Mouse (Mus musculus): Measurements from ENCODE around the gene Nsd1. TPM values are rescaled to one million over a fixed set of nuclear protein-coding genes. Genes with fewer than 3 reads are reported as not detected.

The Nsd1 gene
- polyA plus RNA-seq, 1 experiment, result 17.6 TPM

DNA sequence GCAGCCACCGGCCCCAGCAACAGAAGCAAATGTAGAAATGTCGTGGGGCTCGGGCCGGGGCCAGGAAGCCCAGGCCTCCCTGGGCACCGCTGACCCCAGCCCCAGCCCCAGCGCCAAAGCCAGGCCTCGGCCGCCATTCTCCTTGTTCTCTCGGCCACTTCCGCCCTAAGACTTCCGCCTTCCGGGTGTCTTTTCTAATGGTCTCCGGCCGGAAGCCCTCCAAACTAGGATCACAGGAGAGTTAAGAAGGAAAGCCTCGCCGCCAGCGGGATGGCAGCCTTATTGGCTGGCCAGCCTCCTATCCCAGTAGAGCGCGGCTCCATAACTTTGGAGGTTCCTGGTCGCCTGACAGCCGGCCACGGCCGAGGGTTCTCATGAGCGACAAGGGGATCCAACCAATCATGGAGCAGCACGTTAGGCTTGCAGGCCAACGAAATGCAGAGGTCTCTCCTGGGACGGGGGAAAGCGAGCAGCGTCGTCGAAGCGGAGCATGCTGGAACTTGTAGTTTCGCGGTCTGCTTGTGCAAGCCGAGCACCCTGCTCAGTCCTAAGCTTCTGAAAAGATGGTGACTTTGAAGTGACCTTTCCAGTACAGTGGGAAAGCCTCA is 153.0 kb downstream of the Nsd1 start, which contains the start of gene Lman2:
Gene Lman2, minus strand, starts transcription at position 331 of the 608 bp plus-strand sequence.
- whole genome bisulfite sequencing, result under 1% methylated on average over 35 of the region's 35 CpGs
- TF ChIP-seq POLR2A (IDR thresholded peaks at IDR 0.05; ENCODE audit: low read depth, low read length) (peak; percentile 10), CTCF (conservative IDR thresholded peaks at IDR 0.05; ENCODE audit: insufficient read depth, insufficient read length, low read depth, low read length) (no peak)
- Histone ChIP-seq H3K27ac (ENCODE audit: insufficient read depth, low read depth, low read length) (peak within 1 kb of the TSS; percentile 73), H3K4me3 (ENCODE audit: insufficient read depth, low read depth, low read length) (peak within 1 kb of the TSS; percentile 99), H3K27me3 (replicated peaks; ENCODE audit: control insufficient read depth, insufficient read depth, low read length) (no peaks in the 10 kb centered on the region), H3K36me3 (ENCODE audit: control insufficient read depth, insufficient read depth, low read length) (no peaks in the 10 kb centered on the region), H3K4me1 (ENCODE audit: control insufficient read depth, insufficient read depth, low read length) (peaks cover 10% of the 10 kb centered on the region; the same call in 1 of the 2 replicates)
- peak; percentile 99 for DNase-seq

Other genes with a start within 250 kb of the Nsd1 start
- gene Hk3, start 188.4 kb upstream of the Nsd1 start, polyA plus RNA-seq (2012; rRNA removed), result 0.75 and 1.0 TPM in 2 replicates
- gene Uimc1, start 109.5 kb upstream of the Nsd1 start, polyA plus RNA-seq (2012; rRNA removed), result 5.1 and 6.5 TPM in 2 replicates
- 13.7 TPM in 2 replicates for gene Zfp346, start 104.5 kb upstream of the Nsd1 start, polyA plus RNA-seq (2012; rRNA removed)
- gene Gm17617, start 76.2 kb upstream of the Nsd1 start, polyA plus RNA-seq (2012; rRNA removed), result not detected in 2 replicates
- 35.3 and 43.5 TPM in 2 replicates for gene Fgfr4, start 57.1 kb upstream of the Nsd1 start, polyA plus RNA-seq (2012; rRNA removed)
- gene Prelid1, start 110.7 kb downstream of the Nsd1 start, polyA plus RNA-seq (2012; rRNA removed), result 542 and 589 TPM in 2 replicates
- gene Rab24, start 112.2 kb downstream of the Nsd1 start, polyA plus RNA-seq (2012; rRNA removed), result 81.8 and 89.8 TPM in 2 replicates
- 1.2 and 1.3 TPM in 2 replicates for gene Mxd3, start 120.0 kb downstream of the Nsd1 start, polyA plus RNA-seq (2012; rRNA removed)
- 114 and 126 TPM in 2 replicates for gene Lman2, start 153.0 kb downstream of the Nsd1 start, polyA plus RNA-seq (2012; rRNA removed)
- gene Rgs14, start 159.9 kb downstream of the Nsd1 start, polyA plus RNA-seq (2012; rRNA removed), result 3.3 and 4.2 TPM in 2 replicates
- 9,073 and 10,701 TPM in 2 replicates for gene Slc34a1, start 188.4 kb downstream of the Nsd1 start, polyA plus RNA-seq (2012; rRNA removed)
- not detected in 2 replicates for gene Pfn3, start 205.4 kb downstream of the Nsd1 start, polyA plus RNA-seq (2012; rRNA removed)
- gene F12, start 217.0 kb downstream of the Nsd1 start, polyA plus RNA-seq (2012; rRNA removed), result 0.03 and 0.07 TPM in 2 replicates
- gene Grk6, start 235.3 kb downstream of the Nsd1 start, polyA plus RNA-seq (2012; rRNA removed), result 23.4 and 27.4 TPM in 2 replicates